7 mouse cellular contexts compared by ENCODE assay signal in genomic region chr13:55463399-55464026, GRCm38 (mm10). TPM values are rescaled to one million over a fixed set of nuclear protein-coding genes. Genes with fewer than 3 reads are reported as not detected.
A peak's percentile ranks its signal among the peaks of the same experiment; 100 is the strongest.
DNase-seq lines count a peak whose midpoint lies in the region; ATAC-seq lines count a peak whose summit lies in the region.

No protein-coding gene starts in this region.

- no peaks in the 10 kb centered on the region for H3K27me3 ChIP-seq in neural tube, embryonic 11.5 days (ENCODE audit: control insufficient read depth, insufficient read depth, low read length)
- H3K27me3 ChIP-seq in forebrain, embryonic 12.5 days, result no peaks in the 10 kb centered on the region
- 0 out of 2 replicates have a peak, but pooled peaks cover 3% of the 10 kb centered on the region for H3K27me3 ChIP-seq in limb, embryonic 10.5 days (ENCODE audit: low read depth, poor library complexity, severe bottlenecking)
- no peaks in the 10 kb centered on the region for H3K27me3 ChIP-seq in stomach, embryonic 14.5 days (ENCODE audit: control insufficient read depth, insufficient read depth, low read length)

- ATAC-seq in neural tube, embryonic 11.5 days (ENCODE audit: insufficient read depth, low FRiP score, low TSS enrichment), result no peak
- no peak; the same call in 1 of the 2 replicates for ATAC-seq in forebrain, embryonic 12.5 days (ENCODE audit: low FRiP score)
- peak; percentile 25; the same call in 1 of the 2 replicates for ATAC-seq in stomach, embryonic 14.5 days (ENCODE audit: insufficient number of reproducible peaks, insufficient read depth, low FRiP score, low read depth)

- peaks cover 21% of the 10 kb centered on the region for H3K4me1 ChIP-seq in neural tube, embryonic 11.5 days (ENCODE audit: control insufficient read depth, insufficient read depth, low read length)
- peaks cover 54% of the 10 kb centered on the region for H3K4me1 ChIP-seq in forebrain, embryonic 12.5 days
- peaks cover 44% of the 10 kb centered on the region for H3K4me1 ChIP-seq in limb, embryonic 10.5 days
- H3K4me1 ChIP-seq in stomach, embryonic 14.5 days (ENCODE audit: control insufficient read depth, insufficient read depth, low read length), result peaks cover 12% of the 10 kb centered on the region

- H3K4me2 ChIP-seq in neural tube, embryonic 11.5 days (ENCODE audit: low read depth), result peak overlapping the region; percentile 66
- H3K4me2 ChIP-seq in forebrain, embryonic 12.5 days, result peak overlapping the region; percentile 83
- peak overlapping the region; percentile 83 for H3K4me2 ChIP-seq in stomach, embryonic 14.5 days (replicated peaks; ENCODE audit: low read depth, low read length)

- H3K36me3 ChIP-seq in neural tube, embryonic 11.5 days (ENCODE audit: control insufficient read depth, insufficient read depth, low read length), result peaks cover 12% of the 10 kb centered on the region
- peaks cover 41% of the 10 kb centered on the region for H3K36me3 ChIP-seq in forebrain, embryonic 12.5 days (replicated peaks)
- H3K36me3 ChIP-seq in limb, embryonic 10.5 days, result peaks cover 43% of the 10 kb centered on the region
- peaks cover 24% of the 10 kb centered on the region; the same call in 1 of the 2 replicates for H3K36me3 ChIP-seq in stomach, embryonic 14.5 days (ENCODE audit: control insufficient read depth, insufficient read depth, low read length)

- H3K27ac ChIP-seq in neural tube, embryonic 11.5 days (ENCODE audit: low read depth, low read length), result peak overlapping the region; percentile 84; the same call in 1 of the 2 replicates
- H3K27ac ChIP-seq in forebrain, embryonic 12.5 days, result peak overlapping the region; percentile 99
- peak overlapping the region; percentile 91 for H3K27ac ChIP-seq in limb, embryonic 10.5 days
- no peak overlapping the region for H3K27ac ChIP-seq in stomach, embryonic 14.5 days (ENCODE audit: low read length)

- DNase-seq in neural tube, embryonic 11.5 days (ENCODE audit: low spot score), result no peak
- DNase-seq in neural tube, embryonic 10.5 days (ENCODE audit: extremely low spot score, low spot score), result no peak
- no peak for DNase-seq in limb, embryonic 10.5 days (ENCODE audit: low spot score)
- no peak for DNase-seq in adrenal gland, postnatal 25 days
- DNase-seq in cerebellum, adult 18-20 months, result no peak

- H3K4me3 ChIP-seq in neural tube, embryonic 11.5 days (ENCODE audit: low read depth, low read length), result peak overlapping the region; percentile 50
- peak overlapping the region; percentile 70 for H3K4me3 ChIP-seq in forebrain, embryonic 12.5 days (replicated peaks)
- peak overlapping the region; percentile 71 for H3K4me3 ChIP-seq in limb, embryonic 10.5 days
- H3K4me3 ChIP-seq in stomach, embryonic 14.5 days (ENCODE audit: low read depth, low read length), result peak overlapping the region; percentile 55

- H3K9ac ChIP-seq in neural tube, embryonic 11.5 days (ENCODE audit: low read length), result peak overlapping the region; percentile 69
- H3K9ac ChIP-seq in forebrain, embryonic 12.5 days, result peak overlapping the region; percentile 95
- no peak overlapping the region for H3K9ac ChIP-seq in stomach, embryonic 14.5 days (replicated peaks; ENCODE audit: low read depth, low read length)

- 10% methylated on average over 14 of the region's 14 CpGs for WGBS in neural tube, embryonic 11.5 days
- WGBS in forebrain, embryonic 12.5 days, result 8% methylated on average over 14 of the region's 14 CpGs
- WGBS in limb, embryonic 10.5 days, result 12% methylated on average over 14 of the region's 14 CpGs
- WGBS in stomach, embryonic 14.5 days, result 11% methylated on average over 14 of the region's 14 CpGs

- no peaks in the 10 kb centered on the region for H3K9me3 ChIP-seq in neural tube, embryonic 11.5 days (ENCODE audit: control insufficient read depth, low read length)
- no peaks in the 10 kb centered on the region for H3K9me3 ChIP-seq in forebrain, embryonic 12.5 days
- no peaks in the 10 kb centered on the region for H3K9me3 ChIP-seq in limb, embryonic 10.5 days (replicated peaks)
- no peaks in the 10 kb centered on the region for H3K9me3 ChIP-seq in stomach, embryonic 14.5 days (ENCODE audit: control insufficient read depth, low read depth, low read length)

RNA-seq across cellular contexts. Expression of gene Prr7, which starts 0.6 kb away (rescaled TPM):
- polyA plus RNA-seq in neural tube, embryonic 11.5 days (2014; fragmentation: Nextera tagmentation; extraction: Ambion mirVana), result 2.2 and 2.6 TPM in 2 replicates
- 1.7 and 2.7 TPM in 2 replicates for polyA plus RNA-seq in forebrain, embryonic 12.5 days (2016; fragmentation: Nextera tagmentation; extraction: Ambion mirVana)
- 0.34 and 0.35 TPM in 2 replicates for polyA plus RNA-seq in limb, embryonic 10.5 days (2016; fragmentation: Nextera tagmentation; extraction: Ambion mirVana)
- 0.87 and 1.4 TPM in 2 replicates for polyA plus RNA-seq in stomach, embryonic 14.5 days (2014; fragmentation: Nextera tagmentation; extraction: Ambion mirVana)
- total RNA-seq in adrenal gland, postnatal 25 days (2021), result 3.8 and 3.9 TPM in 2 replicates

RNA-seq across cellular contexts. Expression of gene Grk6, which starts 18.6 kb away (rescaled TPM):
- polyA plus RNA-seq in neural tube, embryonic 11.5 days (2014; fragmentation: Nextera tagmentation; extraction: Ambion mirVana), result 58.1 and 59.6 TPM in 2 replicates
- 54.2 and 58.1 TPM in 2 replicates for polyA plus RNA-seq in forebrain, embryonic 12.5 days (2016; fragmentation: Nextera tagmentation; extraction: Ambion mirVana)
- 63.6 and 71.1 TPM in 2 replicates for polyA plus RNA-seq in limb, embryonic 10.5 days (2016; fragmentation: Nextera tagmentation; extraction: Ambion mirVana)
- polyA plus RNA-seq in stomach, embryonic 14.5 days (2014; fragmentation: Nextera tagmentation; extraction: Ambion mirVana), result 35.5 and 36.9 TPM in 2 replicates
- 47.9 and 62.1 TPM in 2 replicates for total RNA-seq in adrenal gland, postnatal 25 days (2021)

RNA-seq across cellular contexts. Expression of gene Dbn1, which starts 24.4 kb away (rescaled TPM):
- polyA plus RNA-seq in neural tube, embryonic 11.5 days (2014; fragmentation: Nextera tagmentation; extraction: Ambion mirVana), result 362 and 372 TPM in 2 replicates
- 591 and 654 TPM in 2 replicates for polyA plus RNA-seq in forebrain, embryonic 12.5 days (2016; fragmentation: Nextera tagmentation; extraction: Ambion mirVana)
- 346 and 417 TPM in 2 replicates for polyA plus RNA-seq in limb, embryonic 10.5 days (2016; fragmentation: Nextera tagmentation; extraction: Ambion mirVana)
- 118 and 120 TPM in 2 replicates for polyA plus RNA-seq in stomach, embryonic 14.5 days (2014; fragmentation: Nextera tagmentation; extraction: Ambion mirVana)
- 14.6 and 19.1 TPM in 2 replicates for total RNA-seq in adrenal gland, postnatal 25 days (2021)

RNA-seq across cellular contexts. Expression of gene F12, which starts 36.9 kb away (rescaled TPM):
- not detected in 2 replicates for polyA plus RNA-seq in neural tube, embryonic 11.5 days (2014; fragmentation: Nextera tagmentation; extraction: Ambion mirVana)
- not detected in 2 replicates for polyA plus RNA-seq in forebrain, embryonic 12.5 days (2016; fragmentation: Nextera tagmentation; extraction: Ambion mirVana)
- polyA plus RNA-seq in limb, embryonic 10.5 days (2016; fragmentation: Nextera tagmentation; extraction: Ambion mirVana), result 0.14 TPM in 1 of 2 replicates, not detected in the other
- polyA plus RNA-seq in stomach, embryonic 14.5 days (2014; fragmentation: Nextera tagmentation; extraction: Ambion mirVana), result not detected in 2 replicates
- 0.15 and 3.3 TPM in 2 replicates for total RNA-seq in adrenal gland, postnatal 25 days (2021)

RNA-seq across cellular contexts. Expression of gene Pfn3, which starts 48.5 kb away (rescaled TPM):
- not detected in 2 replicates for polyA plus RNA-seq in neural tube, embryonic 11.5 days (2014; fragmentation: Nextera tagmentation; extraction: Ambion mirVana)
- polyA plus RNA-seq in forebrain, embryonic 12.5 days (2016; fragmentation: Nextera tagmentation; extraction: Ambion mirVana), result not detected in 2 replicates
- not detected in 2 replicates for polyA plus RNA-seq in limb, embryonic 10.5 days (2016; fragmentation: Nextera tagmentation; extraction: Ambion mirVana)
- polyA plus RNA-seq in stomach, embryonic 14.5 days (2014; fragmentation: Nextera tagmentation; extraction: Ambion mirVana), result 0.52 TPM in 1 of 2 replicates, not detected in the other
- not detected in 2 replicates for total RNA-seq in adrenal gland, postnatal 25 days (2021)
